Mouse (Mus musculus) heart, postnatal 0 days (tissue): ENCODE measurements around the gene 4930469K13Rik. TPM values are rescaled to one million over a fixed set of nuclear protein-coding genes. Genes with fewer than 3 reads are reported as not detected.
A peak's percentile ranks its signal among the peaks of the same experiment; 100 is the strongest.

Experiments
- ATAC-seq: fragments of 200-750 bp; cut with Nextera tagmentation; 2 replicates; pipeline ENCODE4 v1.8.0; 2017; ENCODE audit warnings: low read depth, moderate number of reproducible peaks, moderate library complexity; ENCODE audit not compliant: insufficient read depth
- DNase-seq: peaks from one replicate; pipeline ENCODE4 v3.0.0-alpha.2; 2016; ENCODE audit warnings: low spot score
- H3K27ac ChIP-seq: fragments of 300-500 bp; sonication (generic); 2 replicates; pipeline ENCODE4 v1.5.1; 2014; ENCODE audit warnings: low read depth, mild to moderate bottlenecking
- H3K27me3 ChIP-seq: fragments of 300-500 bp; sonication (generic); 2 replicates; pipeline ENCODE4 v1.6.1; 2014; ENCODE audit warnings: low read length, mixed read lengths; ENCODE audit not compliant: control insufficient read depth, insufficient read depth
- H3K36me3 ChIP-seq: fragments of 300-500 bp; sonication (generic); replicated peaks from 2 replicates; pipeline ENCODE4 v1.6.1; 2014; ENCODE audit warnings: low read length, mixed read lengths; ENCODE audit not compliant: control insufficient read depth, insufficient read depth
- H3K4me1 ChIP-seq: fragments of 300-500 bp; sonication (generic); 2 replicates; pipeline ENCODE4 v1.6.1; 2014; ENCODE audit warnings: antibody characterized with exemption; ENCODE audit not compliant: control insufficient read depth, insufficient read depth
- H3K4me2 ChIP-seq: fragments of 300-500 bp; sonication (generic); 2 replicates; pipeline ENCODE4 v1.6.1; 2014; ENCODE audit warnings: low read depth, mild to moderate bottlenecking, low read length, moderate library complexity
- H3K4me3 ChIP-seq: fragments of 300-500 bp; sonication (generic); 2 replicates; pipeline ENCODE4 v1.5.1; 2014; ENCODE audit warnings: low read depth, low read length
- H3K9ac ChIP-seq: fragments of 300-500 bp; sonication (generic); replicated peaks from 2 replicates; pipeline ENCODE4 v1.6.1; 2014; ENCODE audit warnings: low read depth, low read length, mixed read lengths
- H3K9me3 ChIP-seq: fragments of 300-500 bp; sonication (generic); replicated peaks from 2 replicates; pipeline ENCODE4 v1.6.1; 2016; ENCODE audit warnings: low read length; ENCODE audit not compliant: control insufficient read depth
- CTCF ChIP-seq: IDR thresholded peaks from 2 replicates; pipeline ENCODE4 v1.5.1; 2016; ENCODE audit warnings: antibody characterized with exemption, control low read depth, low read depth
- EP300 ChIP-seq: IDR thresholded peaks from 2 replicates; pipeline ENCODE4 v1.6.1; 2016; ENCODE audit warnings: antibody characterized with exemption, low read depth
- WGBS: fragments of 180-500 bp; shearing (Covaris S2); extraction: QIAGEN DNeasy Blood & Tissue Kit; methylation state at CpG from one replicate; pipeline ENCODE4 v1.1.7; 2014; 5-methylcytosine and 5-hydroxymethylcytosine counted together
- polyA plus RNA-seq: library from polyadenylated mRNA; unstranded; fragments of >200 nt; fragmentation: Nextera tagmentation; extraction: Ambion mirVana; gene quantifications from 2 replicates; pipeline ENCODE4 v1.2.1, GENCODE M21; 2015
- total RNA-seq: library from RNA; depleted of rRNA; stranded (reverse); fragments of >200 nt; gene quantifications from 2 replicates; pipeline ENCODE4 v1.2.3, GENCODE M21; 2014; ENCODE audit warnings: low replicate concordance

4930469K13Rik gene
- total and polyA plus RNA-seq, 2 experiments from 2014 or later: not detected

GRCm38 (mm10) chr11:34077870-34078269, 20.5 kb downstream of the 4930469K13Rik start:
- no peaks in the 10 kb centered on the region for H3K36me3 ChIP-seq
- TF ChIP-seq EP300 (no peak), CTCF (no peak)
- no peak for DNase-seq
- no peaks in the 10 kb centered on the region for H3K9me3 ChIP-seq
- no peak overlapping the region for H3K4me3 ChIP-seq
- no peak overlapping the region for H3K4me2 ChIP-seq
- H3K4me1 ChIP-seq: no peaks in the 10 kb centered on the region
- no peak for ATAC-seq
- H3K27me3 ChIP-seq: 0 out of 2 replicates have a peak, but pooled peaks cover 3% of the 10 kb centered on the region
- no peak overlapping the region for H3K9ac ChIP-seq
- H3K27ac ChIP-seq: peak overlapping the region; percentile 59; the same call in 1 of the 2 replicates
- WGBS: 75% methylated on average over 2 of the region's 2 CpGs

GRCm38 (mm10) chr11:34073776-34074175, 24.6 kb downstream of the 4930469K13Rik start:
- H3K4me3 ChIP-seq: no peak overlapping the region
- H3K27me3 ChIP-seq: 0 out of 2 replicates have a peak, but pooled peaks cover 3% of the 10 kb centered on the region
- TF ChIP-seq EP300 (no peak), CTCF (peak; percentile 80)
- peak; percentile 40 for DNase-seq
- ATAC-seq: no peak; the same call in 1 of the 2 replicates
- H3K36me3 ChIP-seq: no peaks in the 10 kb centered on the region
- H3K27ac ChIP-seq: no peak overlapping the region
- H3K4me1 ChIP-seq: no peaks in the 10 kb centered on the region
- H3K4me2 ChIP-seq: no peak overlapping the region
- no peak overlapping the region for H3K9ac ChIP-seq
- H3K9me3 ChIP-seq: no peaks in the 10 kb centered on the region
- WGBS: 10% methylated on average over 15 of the region's 15 CpGs

GRCm38 (mm10) chr11:34072309-34072708, 26.0 kb downstream of the 4930469K13Rik start:
- 52% methylated on average over 4 of the region's 4 CpGs for WGBS
- TF ChIP-seq EP300 (no peak), CTCF (no peak)
- no peaks in the 10 kb centered on the region for H3K9me3 ChIP-seq

GRCm38 (mm10) chr11:34070596-34070995, 27.8 kb downstream of the 4930469K13Rik start:
- Histone ChIP-seq H3K27ac (no peak overlapping the region), H3K4me2 (no peak overlapping the region), H3K4me1 (no peaks in the 10 kb centered on the region), H3K4me3 (no peak overlapping the region), H3K27me3 (0 out of 2 replicates have a peak, but pooled peaks cover 3% of the 10 kb centered on the region), H3K9me3 (no peaks in the 10 kb centered on the region), H3K9ac (no peak overlapping the region), H3K36me3 (no peaks in the 10 kb centered on the region)
- TF ChIP-seq CTCF: no peak
- no peak for TF ChIP-seq EP300
- ATAC-seq (no peak), DNase-seq (no peak)

More at GRCm38 (mm10) chr11:34072309-34072708, 26.0 kb downstream of the 4930469K13Rik start:
- ATAC-seq (no peak), DNase-seq (no peak)
- H3K27ac ChIP-seq: no peak overlapping the region
- H3K4me2 ChIP-seq: no peak overlapping the region
- H3K4me1 ChIP-seq: no peaks in the 10 kb centered on the region
- H3K9ac ChIP-seq: no peak overlapping the region
- 0 out of 2 replicates have a peak, but pooled peaks cover 3% of the 10 kb centered on the region for H3K27me3 ChIP-seq
- no peaks in the 10 kb centered on the region for H3K36me3 ChIP-seq
- no peak overlapping the region for H3K4me3 ChIP-seq

GRCm38 (mm10) chr11:34063702-34064485, 34.5 kb downstream of the 4930469K13Rik start:
- DNase-seq: no peak
- TF ChIP-seq EP300 (no peak), CTCF (no peak)

More at GRCm38 (mm10) chr11:34063702-34064485, 34.5 kb downstream of the 4930469K13Rik start:
- Histone ChIP-seq H3K27me3 (no peaks in the 10 kb centered on the region), H3K9me3 (no peaks in the 10 kb centered on the region), H3K4me3 (no peak overlapping the region), H3K36me3 (no peaks in the 10 kb centered on the region), H3K9ac (no peak overlapping the region), H3K4me1 (no peaks in the 10 kb centered on the region), H3K4me2 (no peak overlapping the region), H3K27ac (peak overlapping the region; percentile 37; the same call in 1 of the 2 replicates)
- WGBS: 44% methylated on average over 5 of the region's 5 CpGs
- ATAC-seq: no peak
